Mouse (Mus musculus) liver, postnatal 0 days (tissue): ENCODE measurements around the gene Gm29776.

ENCODE experiments used
- CTCF ChIP-seq: sonication (generic); IDR thresholded peaks from 2 replicates; pipeline ENCODE4 v1.5.1; 2016; ENCODE audit warnings: antibody characterized with exemption, low read depth
- EP300 ChIP-seq: IDR thresholded peaks from 2 replicates; pipeline ENCODE4 v1.6.1; 2016; ENCODE audit warnings: antibody characterized with exemption, low read depth, mild to moderate bottlenecking

GRCm38 (mm10) chr14:54652787-54653186 is 45.8 kb downstream of the Gm29776 start:
- TF ChIP-seq CTCF (no peak), EP300 (no peak)
